Mouse (Mus musculus) cerebellum, postnatal 10 days (tissue): ENCODE measurements around the gene Pmepa1.

Experiments
- DNase-seq, 2 experiments: peaks; one replicate each; pipeline ENCODE4 v3.0.0; 2021; ENCODE audit warnings: mixed read lengths in 2 of 2

Pmepa1 gene

GRCm38 (mm10) chr2:173224832-173225231, 51.5 kb downstream of the Pmepa1 start:
- DNase-seq, result no peak

GRCm38 (mm10) chr2:173224097-173224496, 52.2 kb downstream of the Pmepa1 start:
- no peak for DNase-seq

DNA sequence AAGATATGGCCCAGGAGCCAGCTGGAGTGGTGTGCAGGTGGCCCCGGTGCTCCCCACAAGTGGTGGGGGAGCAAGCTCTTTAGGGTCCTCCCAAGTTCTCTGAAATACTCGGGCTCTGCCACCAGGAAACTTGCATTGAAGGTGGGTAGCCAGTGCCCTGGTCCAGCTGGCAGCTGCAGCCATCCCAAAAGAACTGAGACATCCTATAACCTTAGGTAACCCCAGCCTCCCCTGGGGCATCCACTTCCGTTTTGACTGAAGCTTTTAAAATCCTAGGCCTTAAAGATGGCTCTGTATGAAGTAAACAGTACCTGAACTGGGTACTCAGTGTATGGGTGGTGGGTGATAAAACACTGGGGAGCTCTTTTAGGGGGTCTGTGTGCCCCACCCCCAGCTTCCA, 52.8 kb downstream of the Pmepa1 start:
- no peak for DNase-seq

DNA sequence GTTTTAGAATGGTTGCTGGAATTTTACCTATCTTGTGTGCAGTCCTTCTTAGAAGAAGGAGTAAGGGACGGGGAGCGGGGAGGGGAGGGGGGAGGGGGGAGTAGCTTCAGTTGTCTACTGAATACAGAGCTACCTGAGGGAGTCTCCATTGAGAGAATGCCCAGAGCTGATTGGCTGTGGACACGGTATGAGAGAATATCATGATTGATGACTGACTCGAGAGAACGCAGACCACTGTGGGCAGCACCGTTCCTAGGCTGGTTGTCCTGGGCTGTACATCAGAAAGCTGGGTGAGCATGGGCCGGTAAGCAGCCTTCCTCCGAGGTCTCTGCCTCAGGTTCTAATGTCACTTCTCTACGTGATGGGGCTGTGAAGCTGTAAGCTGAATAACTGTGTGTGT, 55.6 kb downstream of the Pmepa1 start:
- no peak for DNase-seq

DNA sequence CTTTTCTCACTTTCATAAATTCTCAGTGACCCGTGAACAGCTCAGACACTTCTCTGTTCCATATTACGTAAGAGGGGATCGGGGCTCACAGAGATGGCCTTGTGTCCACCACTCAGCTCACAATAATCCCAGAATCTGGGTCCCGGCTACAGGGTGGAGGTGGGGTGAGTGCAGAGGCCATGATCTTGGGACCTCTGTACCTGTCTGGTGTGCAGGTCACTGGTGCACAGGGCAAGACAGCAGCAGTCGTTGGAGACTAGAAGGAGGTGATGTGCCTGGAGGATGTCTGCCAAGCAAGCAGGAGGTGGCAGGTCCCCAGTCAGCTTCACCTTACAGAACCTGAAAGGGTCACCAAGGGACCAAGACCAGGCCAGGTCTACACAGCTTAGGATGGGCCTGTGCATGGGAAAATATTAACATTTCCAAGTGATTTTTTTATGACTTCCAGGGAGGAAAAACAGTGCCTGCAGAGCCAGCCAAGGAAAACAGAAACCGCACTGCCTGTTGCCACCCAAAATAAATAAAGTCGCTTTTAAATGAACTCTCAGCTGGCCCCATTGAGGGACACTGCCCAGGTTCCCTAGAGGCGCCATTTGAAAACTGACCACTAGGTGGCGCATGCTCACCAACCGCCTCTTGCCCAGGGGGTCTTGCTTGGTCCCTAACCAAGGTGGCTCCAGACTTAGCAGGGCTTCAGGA, 56.9 kb downstream of the Pmepa1 start:
- DNase-seq, result peak; percentile 55 to 56

- DNase-seq, result no peak
These were observed 57.8 kb downstream of the Pmepa1 start, which contains the start of gene Zbp1 for GRCm38 (mm10) chr2:173218416-173219141. Gene Zbp1, minus strand, starts transcription at chr2:173218923.

DNA sequence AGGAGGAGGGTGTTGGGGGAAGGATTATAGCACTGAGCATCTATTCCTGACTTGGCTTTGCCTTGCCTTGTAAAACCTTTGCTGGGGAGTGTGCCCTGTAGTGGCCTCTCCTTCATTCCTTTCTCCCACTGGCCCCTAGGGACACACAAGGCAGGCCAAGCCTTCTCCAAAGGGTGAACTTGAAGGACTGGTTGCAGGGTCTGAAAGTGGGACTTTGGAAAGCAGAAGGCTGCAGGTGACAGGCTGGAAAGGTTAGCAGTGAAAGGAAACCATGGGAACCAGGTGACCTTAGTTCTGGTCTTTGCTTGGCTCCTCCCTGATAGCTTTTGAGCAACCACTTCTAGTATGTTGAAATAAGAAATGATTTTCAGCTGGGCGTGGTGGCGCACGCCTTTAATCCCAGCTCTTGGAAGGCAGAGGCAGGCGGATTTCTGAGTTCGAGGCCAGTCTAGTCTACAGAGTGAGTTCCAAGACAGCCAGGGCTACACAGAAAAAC, 58.5 kb downstream of the Pmepa1 start:
- no peak for DNase-seq

GRCm38 (mm10) chr2:173217246-173217645, 59.1 kb downstream of the Pmepa1 start:
- no peak for DNase-seq

- DNase-seq, result no peak
These were observed 59.5 kb downstream of the Pmepa1 start for GRCm38 (mm10) chr2:173216840-173217239.

- DNase-seq, result no peak
These were observed 64.1 kb downstream of the Pmepa1 start for GRCm38 (mm10) chr2:173212227-173212626.

- DNase-seq, result no peak
These were observed 67.1 kb downstream of the Pmepa1 start for GRCm38 (mm10) chr2:173209091-173209815.

DNA sequence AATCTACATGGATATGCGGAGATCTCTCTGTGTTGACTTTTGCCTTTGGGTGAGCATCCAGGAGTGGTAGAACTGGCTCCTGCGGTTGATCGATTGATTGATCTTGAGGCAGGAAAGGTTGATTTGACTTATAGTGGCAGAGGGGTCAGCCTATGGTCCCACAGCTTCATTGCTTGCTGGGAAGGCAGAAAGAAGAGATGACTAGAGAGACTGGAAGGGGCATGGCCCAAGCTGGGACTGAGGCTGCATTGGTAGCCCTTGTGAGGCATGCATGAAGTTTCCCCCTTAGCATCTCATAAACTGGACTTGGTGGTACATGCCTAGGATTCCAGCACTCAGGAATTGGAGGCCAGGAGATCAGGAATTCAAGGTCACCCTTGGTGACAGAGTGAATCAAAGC, 69.3 kb downstream of the Pmepa1 start:
- DNase-seq, result no peak

- no peak for DNase-seq
These were observed 70.7 kb downstream of the Pmepa1 start for GRCm38 (mm10) chr2:173205563-173206099.

DNA sequence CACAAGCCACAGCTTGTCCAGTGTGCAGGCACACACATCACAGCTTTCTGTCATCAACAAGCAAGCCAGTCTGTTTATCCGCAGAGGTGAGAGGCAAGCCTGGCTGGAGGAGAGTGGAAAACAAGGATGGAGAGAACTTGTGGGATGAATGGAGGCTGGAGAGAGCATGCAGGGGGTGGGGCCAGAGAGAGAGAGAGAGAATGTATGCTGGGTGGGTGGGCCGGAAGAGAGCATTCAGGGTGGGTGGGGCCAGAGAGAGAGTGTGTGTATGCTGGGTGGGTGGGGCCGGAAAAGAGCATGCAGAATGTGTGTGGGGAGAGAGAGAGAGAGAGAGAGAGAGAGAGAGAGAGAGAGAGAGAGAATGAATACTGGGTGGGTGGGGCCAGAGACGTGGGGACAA, 71.7 kb downstream of the Pmepa1 start:
- DNase-seq, result no peak

- no peak for DNase-seq
These were observed 72.6 kb downstream of the Pmepa1 start for GRCm38 (mm10) chr2:173203726-173204125.

DNA sequence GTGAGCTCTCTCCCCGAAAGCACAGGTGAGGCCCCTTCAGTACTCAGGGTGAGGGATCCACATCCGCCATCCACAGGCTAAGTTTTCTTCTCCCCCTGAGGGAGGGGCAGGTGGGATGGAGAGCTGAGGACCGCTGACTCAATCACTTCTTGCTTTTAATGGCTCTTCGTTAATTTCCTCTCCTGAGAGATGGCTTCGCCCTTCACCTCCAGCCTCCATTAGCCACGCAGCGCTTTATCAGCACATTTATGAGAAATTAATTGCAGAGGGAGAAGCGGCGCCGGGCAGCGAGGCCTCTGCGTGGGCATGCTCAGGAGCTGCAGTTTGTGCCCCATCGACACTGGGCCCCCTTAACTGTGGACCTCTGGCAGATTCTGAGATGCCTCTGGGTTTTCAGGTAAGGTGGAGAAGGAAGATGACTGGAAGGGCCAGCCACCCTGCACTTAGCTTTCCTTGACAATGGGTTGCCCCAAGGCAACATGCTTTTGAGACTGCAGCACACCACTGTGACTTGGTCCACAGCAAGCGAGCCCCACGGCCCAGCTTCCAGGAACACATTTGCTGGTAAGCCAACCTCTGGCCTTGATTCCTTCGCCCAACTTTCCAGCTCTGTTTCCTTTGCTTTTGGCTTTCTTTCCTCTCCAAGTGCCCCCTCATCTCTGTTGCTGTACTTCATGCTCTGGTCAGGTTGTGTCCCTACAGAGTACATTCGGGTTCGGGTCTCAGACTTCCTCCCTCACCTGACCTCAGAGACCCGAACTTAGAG, 73.2 kb downstream of the Pmepa1 start:
- DNase-seq, result no peak

DNA sequence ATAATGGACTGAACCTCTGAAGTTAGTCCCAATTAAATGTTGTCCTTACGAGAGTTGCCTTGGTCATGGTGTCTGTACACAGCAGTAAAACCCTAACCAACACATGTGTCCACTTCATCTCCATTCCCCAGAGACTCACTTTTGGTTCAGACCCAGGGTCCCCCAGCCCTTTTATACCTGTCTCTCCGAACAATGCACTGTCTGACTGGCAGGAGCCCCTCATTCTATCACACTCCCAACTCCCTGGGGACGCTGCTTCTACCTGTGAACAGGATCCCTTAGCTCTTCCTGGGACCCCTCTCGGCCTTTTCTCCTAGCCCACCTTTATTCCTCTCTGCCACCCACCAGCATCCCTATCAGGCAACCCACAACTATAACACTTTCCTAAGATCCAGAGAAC, 81.5 kb downstream of the Pmepa1 start:
- no peak for DNase-seq

- no peak for DNase-seq
These were observed 89.0 kb downstream of the Pmepa1 start for GRCm38 (mm10) chr2:173187182-173187855.

DNA sequence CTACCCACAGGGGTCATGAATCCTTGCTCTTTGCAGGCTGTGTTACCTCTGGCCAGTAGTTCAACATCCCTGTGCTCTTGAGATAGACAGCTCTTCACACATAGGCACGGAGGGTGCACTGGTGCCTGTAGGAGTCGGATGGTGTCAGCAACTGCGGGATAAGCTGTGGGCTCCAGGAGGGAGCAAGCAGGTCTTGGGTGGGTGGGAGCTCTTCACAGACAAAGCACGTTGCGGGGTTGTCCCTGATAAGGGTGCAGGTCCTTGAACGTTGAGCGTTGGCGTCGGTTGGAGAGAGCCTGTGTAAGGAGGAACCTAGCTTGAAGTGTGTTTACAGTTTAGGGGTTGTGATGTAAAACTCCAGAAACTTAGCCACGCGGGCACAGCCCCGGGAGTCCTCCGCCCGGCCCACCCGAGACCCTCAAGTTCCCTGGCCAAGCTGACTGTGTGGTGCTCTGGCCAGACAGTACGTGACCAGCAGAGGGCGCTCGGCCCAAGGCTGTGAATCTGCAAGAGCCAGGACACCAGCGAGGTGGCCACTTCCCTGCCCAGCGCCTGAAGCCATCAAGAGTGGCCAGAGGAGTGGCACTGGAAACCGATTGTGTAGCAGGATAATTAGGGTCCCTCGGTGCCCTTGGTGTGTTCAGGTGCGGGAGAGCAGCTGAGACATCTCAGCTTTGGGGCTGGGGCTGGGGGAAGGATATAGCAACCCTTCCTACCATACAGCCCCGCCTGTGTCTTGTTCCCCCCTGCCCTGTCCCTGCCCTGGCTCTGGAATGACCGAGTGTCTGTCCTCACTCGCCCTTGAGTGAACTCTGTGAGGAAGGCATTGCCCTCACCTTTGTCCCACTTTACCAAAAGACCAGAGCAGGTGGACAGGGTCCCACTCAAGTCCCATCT, 90.0 kb downstream of the Pmepa1 start:
- peak; percentile 95 to 98 for DNase-seq

DNA sequence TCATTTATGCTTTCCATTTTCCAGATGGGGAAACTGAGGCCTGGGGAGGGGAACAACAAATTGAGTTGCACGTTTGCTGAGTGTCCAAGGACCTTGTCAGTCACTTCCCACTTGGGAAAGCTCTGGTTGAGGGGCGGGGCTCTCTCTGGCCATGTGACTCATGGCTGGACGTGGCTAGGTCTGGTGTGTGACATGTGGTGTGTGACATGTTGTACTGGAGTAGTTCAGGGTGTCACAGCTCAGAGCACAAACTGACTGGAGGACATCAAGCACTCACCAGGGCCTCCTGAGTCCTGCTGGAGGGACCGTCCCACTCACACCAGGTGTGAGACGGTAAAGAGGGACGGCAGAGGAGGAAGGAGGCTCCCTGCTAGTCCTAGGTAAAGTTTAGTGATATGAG, 91.1 kb downstream of the Pmepa1 start:
- no peak for DNase-seq
